Mouse (Mus musculus) ovary, postnatal 14 days (tissue): ENCODE measurements around the gene Hey2.

Experiments
- DNase-seq: peaks from one replicate; pipeline ENCODE4 v3.0.0; 2022; ENCODE audit warnings: low spot score

Hey2 gene

DNA sequence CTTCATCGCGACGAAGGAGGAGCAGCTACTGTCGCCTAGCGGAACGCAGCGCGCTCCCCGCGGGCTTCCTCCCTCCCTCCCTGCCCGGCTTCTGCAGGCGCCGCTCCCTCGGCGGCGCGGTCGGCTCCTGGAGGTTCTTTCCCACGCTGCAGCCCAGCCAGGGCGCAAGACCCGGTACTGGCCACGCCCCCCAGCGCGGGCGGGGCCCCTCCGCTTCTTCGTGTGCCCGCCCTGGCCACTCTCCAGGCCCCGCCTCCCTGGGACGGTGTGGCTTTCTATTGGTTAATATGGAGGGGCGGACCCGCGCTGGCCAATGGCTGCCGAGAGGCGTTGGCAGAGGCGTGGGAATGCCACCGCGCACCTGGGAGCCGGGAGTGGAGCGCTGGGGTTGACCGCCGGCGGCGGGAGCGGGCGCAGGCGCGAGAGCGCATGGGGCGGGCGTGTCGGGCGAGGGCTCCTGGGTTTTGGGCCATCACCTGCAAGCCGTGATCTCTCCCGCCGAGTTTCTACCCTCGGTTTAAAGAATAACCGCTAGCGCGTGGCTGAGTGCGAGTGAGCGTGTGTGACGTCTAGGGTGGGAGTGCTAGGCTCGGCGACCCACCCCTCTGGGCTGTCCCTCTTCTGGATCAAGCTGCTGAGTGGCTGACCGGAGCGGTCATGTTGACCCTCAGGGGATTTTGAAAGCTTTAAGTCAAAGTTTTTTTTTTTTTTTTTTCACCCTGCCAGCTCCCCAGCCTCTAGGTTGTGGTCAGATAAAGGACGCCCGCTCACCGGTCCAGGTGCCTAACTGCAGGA lies at the start of gene Hey2:
Gene Hey2, minus strand, starts transcription at position 159 of the 795 bp plus-strand sequence.
- peak; percentile 98 for DNase-seq

GRCm38 (mm10) chr10:30883085-30883760 lies 40.6 kb upstream of the Hey2 start:
- DNase-seq: no peak

DNA sequence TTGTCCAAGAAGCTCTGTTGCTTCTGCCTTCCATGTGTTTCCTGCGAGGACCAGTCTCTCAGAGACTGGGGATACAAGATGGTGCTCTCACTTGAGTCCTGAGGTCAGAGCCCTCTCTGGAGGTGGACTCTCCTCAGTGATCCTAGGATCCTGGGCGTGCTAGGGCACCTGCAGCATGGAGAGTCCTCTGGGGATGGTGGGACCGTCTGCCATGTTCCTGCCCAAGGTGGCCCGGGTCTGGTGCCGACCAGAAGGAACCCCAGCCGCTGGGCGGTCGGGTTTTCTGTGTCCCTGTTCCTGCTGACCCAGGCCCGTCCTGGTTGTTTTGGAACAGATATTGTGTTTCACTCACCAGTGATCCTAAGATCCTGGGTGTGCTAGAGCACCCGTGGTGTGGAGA lies 38.5 kb upstream of the Hey2 start:
- no peak for DNase-seq

DNA sequence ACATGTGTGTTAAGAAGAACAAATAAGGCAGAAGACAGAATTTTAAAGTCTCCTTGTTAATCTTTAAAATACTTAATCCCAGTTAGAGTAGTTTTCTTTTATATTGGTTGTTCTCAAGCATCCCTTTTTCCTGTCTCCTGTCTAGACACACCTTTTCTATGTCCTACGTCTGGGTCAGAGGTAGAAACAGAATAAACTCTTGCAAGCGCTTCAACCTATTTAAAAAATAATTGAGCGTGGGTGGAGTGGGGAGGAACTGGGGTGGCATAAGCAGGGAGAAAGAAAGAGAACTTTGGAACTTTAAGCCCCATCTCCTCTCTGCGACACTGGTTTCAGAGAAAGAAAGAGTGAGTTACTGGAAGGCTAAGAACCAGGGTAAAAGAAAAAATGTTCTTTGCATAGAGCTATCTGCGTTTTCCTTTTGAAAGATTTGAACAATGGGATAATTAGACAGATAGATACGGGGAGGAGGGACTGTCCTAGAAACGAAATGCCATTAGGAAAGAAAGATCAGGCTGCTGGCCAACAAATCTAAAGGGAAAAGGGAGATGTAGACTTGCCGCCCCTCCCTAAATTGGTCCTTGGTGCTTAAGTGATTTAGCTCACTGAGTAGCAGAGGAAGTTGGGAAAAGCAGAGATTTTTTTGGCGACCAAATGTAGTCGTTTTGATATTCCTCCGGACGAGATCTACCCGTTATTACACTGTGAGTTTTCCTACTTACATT lies 2.7 kb upstream of the Hey2 start:
- DNase-seq: no peak

- DNase-seq: no peak
These were observed 1.8 kb upstream of the Hey2 start for GRCm38 (mm10) chr10:30844191-30845010.

- DNase-seq: peak; percentile 4
These were observed 1.0 kb upstream of the Hey2 start for GRCm38 (mm10) chr10:30843438-30844190.

DNA sequence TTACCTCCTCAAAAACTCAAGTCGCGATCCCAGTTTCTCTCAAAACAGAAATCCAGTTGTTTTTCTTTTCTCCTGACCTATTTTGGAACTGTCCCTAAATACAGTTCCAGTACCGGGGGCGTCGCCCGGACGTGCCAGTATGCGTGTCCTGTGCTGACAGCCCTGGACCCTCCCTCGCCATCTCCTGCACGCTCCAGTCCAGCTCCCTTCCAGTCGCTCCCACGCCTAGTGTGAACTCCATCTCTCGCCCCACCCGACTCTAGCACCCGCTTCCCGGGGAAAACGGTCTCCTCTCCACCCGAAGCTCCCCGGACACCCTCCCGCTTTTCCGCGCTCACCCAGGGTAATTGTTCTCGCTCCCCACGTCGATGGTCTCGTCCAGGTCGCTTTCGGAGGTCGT lies 373 bp downstream of the Hey2 start:
- no peak for DNase-seq

DNA sequence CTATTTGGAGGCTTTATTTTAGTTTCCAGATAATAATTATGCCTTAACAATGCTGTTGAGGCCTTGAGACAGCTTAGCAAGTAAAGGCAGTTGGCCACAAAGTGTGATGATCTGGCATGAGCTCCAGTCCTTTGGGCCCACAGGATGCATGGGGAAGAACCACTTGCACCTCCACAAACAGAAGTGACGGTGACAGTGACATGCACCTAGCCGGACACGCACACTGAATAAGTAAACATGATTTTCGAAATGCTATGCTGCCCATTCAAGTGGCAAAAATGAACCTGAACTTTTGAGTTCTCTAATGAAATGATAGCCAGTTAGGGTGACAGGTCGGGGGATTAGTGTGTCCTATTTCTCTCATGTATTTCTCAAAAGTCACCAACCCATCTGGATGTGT lies 1.8 kb downstream of the Hey2 start:
- DNase-seq: no peak

- peak; percentile 8 for DNase-seq
These were observed 4.4 kb downstream of the Hey2 start for GRCm38 (mm10) chr10:30838188-30838587.

- no peak for DNase-seq
These were observed 17.6 kb downstream of the Hey2 start for GRCm38 (mm10) chr10:30825049-30825448.

DNA sequence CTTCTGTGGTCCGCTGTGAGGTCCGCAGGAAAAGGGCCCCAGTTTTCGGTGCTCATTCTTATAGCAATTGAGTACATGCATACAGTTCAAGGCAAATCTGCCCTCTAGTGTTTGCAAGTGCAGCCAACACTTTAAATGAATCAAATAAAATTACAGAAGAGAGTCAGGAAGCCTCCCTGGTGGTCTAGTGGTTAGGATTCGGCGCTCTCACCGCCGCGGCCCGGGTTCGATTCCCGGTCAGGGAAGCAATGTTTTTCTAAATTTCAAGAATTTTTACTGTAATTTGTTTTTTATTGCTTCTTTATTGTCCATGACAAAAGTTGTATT lies 31.7 kb downstream of the Hey2 start:
- peak; percentile 86 for DNase-seq

- no peak for DNase-seq
These were observed 32.2 kb downstream of the Hey2 start for GRCm38 (mm10) chr10:30810247-30810966.

DNA sequence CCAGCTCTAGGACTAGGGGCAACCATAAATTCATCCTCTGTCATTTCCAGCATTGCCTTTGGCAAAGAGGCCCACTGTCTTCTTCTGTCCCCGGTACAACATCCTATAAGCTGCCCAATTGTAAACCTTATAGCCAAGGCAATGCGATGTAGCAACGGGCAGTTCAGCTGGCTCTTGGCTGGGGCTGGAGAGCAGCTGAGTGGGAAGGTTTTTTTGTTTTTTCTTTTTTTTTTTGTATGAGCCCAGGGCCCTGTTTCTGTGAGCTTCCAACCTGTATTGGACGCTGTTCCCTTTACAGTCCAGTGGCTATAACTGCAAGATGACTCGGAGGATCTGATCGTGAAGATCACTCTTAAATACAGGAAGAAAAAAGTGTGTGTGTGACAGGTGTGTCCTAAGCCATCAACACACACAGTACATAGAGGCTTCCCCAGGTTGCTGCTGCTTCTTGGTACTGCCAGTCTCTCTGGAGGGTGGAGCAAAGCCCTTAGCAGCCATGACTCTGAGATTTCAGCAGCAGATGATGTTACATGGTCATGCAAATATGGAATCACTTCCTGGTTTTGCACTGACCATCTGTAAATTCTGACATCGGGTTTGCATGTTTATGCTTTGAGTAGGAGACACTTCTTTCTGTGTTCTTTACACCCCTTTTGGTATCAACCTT lies 38.9 kb downstream of the Hey2 start:
- DNase-seq: peak; percentile 16

DNA sequence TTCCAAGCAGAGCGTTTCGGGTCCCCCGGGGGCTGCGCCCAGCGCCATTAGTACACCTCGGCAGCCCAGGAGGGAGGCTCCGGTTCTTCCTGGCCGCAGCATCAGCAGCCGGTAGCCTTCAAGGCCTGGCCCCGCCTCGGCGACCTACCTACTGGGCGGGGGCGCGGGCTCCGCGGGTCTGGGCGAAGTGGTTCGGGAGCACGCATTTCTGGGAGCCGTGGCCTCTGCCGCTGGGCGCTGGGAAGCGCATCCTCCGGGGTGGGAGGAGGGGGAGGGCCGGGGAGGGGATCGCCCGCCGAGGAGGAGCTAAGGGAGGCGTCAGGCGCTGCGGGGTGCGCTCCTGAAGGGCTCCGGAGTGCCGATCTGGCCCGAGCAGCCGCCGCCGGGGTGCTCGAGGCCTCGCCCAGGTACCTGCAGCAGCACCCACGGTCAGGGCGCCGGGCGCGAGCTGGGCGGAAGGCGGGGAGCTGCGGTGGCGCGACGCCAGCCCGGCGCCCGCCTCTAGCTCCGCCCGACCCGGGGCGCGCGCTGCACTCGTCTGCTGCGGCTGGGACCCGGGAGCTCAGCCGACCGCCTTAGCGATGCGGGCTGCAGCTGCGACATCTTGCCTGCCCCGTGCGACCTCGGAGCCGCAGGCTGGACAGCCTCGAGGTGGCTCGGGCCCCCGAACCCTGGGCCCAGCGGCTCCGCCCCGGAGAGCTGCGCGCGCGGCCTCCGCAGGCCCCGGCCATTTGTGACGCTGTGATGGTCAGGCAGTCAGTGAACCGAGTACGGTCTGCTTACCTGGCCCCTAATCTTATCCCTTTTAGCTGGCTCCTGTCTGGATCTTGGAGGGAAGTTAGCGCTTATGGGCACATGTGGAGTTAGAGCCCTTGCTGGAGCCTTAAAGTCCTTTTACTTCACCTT lies 39.7 kb downstream of the Hey2 start, which contains the start of gene Ncoa7:
Gene Ncoa7, minus strand, starts transcription at position 646 of the 906 bp plus-strand sequence.
- DNase-seq: peak; percentile 65

DNA sequence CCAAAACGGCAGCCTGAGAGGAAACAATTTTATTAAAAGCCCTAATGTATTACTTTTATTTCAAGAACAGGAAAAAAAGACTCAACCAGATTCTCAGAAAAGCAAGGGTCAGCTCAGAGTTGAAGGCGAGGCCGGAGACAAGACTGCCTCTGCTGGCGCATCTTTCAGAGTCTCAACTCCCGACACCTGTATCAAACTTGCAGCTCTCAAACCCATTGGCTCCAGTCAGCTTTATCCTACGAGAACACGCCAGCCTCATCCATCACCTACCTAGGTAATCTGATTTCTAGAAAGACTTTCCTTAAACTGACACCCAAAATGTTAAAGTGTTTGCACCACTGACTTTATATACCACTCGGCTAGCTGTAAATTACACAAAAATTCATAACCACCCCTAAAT lies 40.6 kb downstream of the Hey2 start:
- no peak for DNase-seq

GRCm38 (mm10) chr10:30799713-30800450 lies 42.7 kb downstream of the Hey2 start:
- no peak for DNase-seq

DNA sequence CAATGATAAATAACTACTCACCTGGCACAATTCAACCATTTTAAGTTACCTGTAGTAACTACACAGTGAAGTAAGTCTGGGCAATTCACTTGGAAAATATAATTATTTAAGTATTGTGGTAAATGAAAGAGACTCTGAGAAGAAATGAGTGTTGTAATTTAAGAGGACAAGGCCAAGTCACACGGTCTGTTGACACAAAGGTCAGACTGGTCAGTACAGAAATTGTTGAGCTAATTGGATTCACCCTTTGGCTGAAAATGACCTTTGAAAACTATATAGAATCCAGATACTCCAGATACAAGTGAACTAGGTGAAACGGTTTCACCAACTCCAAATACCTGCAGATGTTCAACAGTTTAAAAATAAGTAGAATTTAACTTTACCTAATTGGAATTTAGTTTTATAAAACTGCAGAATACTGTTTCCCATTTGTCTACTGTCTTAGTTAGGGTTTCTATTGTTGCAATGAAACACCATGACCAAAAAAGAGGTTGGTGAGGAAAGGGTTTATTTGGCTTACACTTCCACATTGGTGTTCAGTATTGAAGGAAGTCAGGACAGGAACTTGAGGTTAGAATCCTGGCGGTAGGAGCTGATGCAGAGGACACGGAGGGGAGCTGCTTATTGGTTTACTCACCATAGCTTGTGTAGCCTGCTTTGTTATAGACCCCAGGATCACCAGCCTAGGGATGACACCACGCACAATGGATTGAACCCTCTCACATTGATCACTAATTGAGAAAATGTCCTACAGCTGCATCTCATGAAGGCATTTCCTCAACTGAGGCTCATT lies 45.9 kb downstream of the Hey2 start:
- DNase-seq: no peak
